ENCODE assay signal across 16 mouse cellular contexts in the genomic region with DNA sequence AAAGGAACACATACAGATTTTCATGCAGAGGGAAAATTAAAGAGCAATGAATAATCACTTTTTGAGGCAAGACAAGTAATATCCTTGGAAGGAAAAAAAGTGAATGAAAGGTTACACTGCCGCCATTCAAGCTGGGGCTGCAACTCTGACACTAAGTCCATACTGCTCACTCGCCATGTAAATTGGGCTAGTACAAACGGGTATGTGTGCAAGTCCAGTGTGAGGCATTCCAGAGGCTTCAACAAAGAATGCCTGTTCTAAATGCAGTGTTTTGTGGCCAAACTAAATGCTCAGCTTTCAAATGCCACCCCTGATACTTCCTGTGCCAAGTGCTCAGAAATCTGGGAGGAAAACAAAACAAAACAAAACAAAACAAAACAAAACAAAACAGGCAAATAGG.
"Had no signal": no experiment of that assay in that cellular context is flagged by ENCODE, and none has a peak within 500 bp of the region (broad histone marks: within the 10 kb centered on the region; RNA-seq: fewer than 3 reads in every experiment).

No protein-coding gene starts in this region.

- H3K9me3 ChIP-seq: limb, embryonic 10.5 days; liver, embryonic 15.5 days; midbrain, embryonic 10.5 days; neural tube, embryonic 13.5 days; stomach, embryonic 15.5 days had no signal

- H3K27me3 ChIP-seq: liver, embryonic 15.5 days; neural tube, embryonic 13.5 days; stomach, embryonic 15.5 days had no signal

- H3K9ac ChIP-seq: liver, embryonic 15.5 days; neural tube, embryonic 13.5 days; stomach, embryonic 15.5 days had no signal

- H3K4me1 ChIP-seq: limb, embryonic 10.5 days; liver, embryonic 15.5 days; midbrain, embryonic 10.5 days; stomach, embryonic 15.5 days had no signal

- DNase-seq: kidney, postnatal 4 days; lung, adult 2 months; lung, postnatal 36 days; midbrain, embryonic 14.5 days; right cerebral cortex, postnatal 14 days; thymus, adult 2 months; thymus, postnatal 25 days had no signal

- H3K4me2 ChIP-seq: liver, embryonic 11.5 days; liver, embryonic 15.5 days; neural tube, embryonic 13.5 days; stomach, embryonic 15.5 days had no signal

- H3K36me3 ChIP-seq: limb, embryonic 10.5 days; liver, embryonic 15.5 days; midbrain, embryonic 10.5 days; neural tube, embryonic 13.5 days; stomach, embryonic 15.5 days had no signal

- H3K4me3 ChIP-seq: layer of hippocampus, adult 2 months; limb, embryonic 10.5 days; liver, embryonic 15.5 days; midbrain, embryonic 10.5 days; neural tube, embryonic 13.5 days; stomach, embryonic 15.5 days had no signal

- H3K27ac ChIP-seq: kidney, postnatal 0 days; layer of hippocampus, adult 2 months; limb, embryonic 10.5 days; liver, embryonic 15.5 days; midbrain, embryonic 10.5 days; neural tube, embryonic 13.5 days; stomach, embryonic 15.5 days had no signal

- ATAC-seq: lung, postnatal 0 days had no signal
